Mouse (Mus musculus) ES-Bruce4 (cell line): ENCODE results near the gene Rnf185.

Experiments
- CTCF ChIP-seq: IDR thresholded peaks from one replicate; pipeline ENCODE4 v1.8.1; 2011; ENCODE audit warnings: low read depth, low read length
- POLR2A ChIP-seq: IDR thresholded peaks from one replicate; pipeline ENCODE4 v1.8.1; 2011; ENCODE audit warnings: low read length; ENCODE audit not compliant: insufficient read depth

- TF ChIP-seq CTCF (no peak), POLR2A (no peak)
Observed at GRCm38 (mm10) chr11:3370162-3370561, 82.0 kb downstream of the Rnf185 start.
